Mouse (Mus musculus) spleen, adult 2 months (tissue): Measurements from ENCODE around the gene Manbal. TPM values are rescaled to one million over a fixed set of nuclear protein-coding genes. Genes with fewer than 3 reads are reported as not detected.

Experiments
- DNase-seq, 2 experiments: peaks; one replicate each; pipeline versions ENCODE4 v3.0.0 to v3.0.0-alpha.2; 2012 to 2021; ENCODE audit warnings: low spot score in 2 of 2, low read depth in 1 of 2
- H3K27ac ChIP-seq: fragments of 200-500 bp; 2 replicates; pipeline ENCODE4 v1.5.1; 2012; ENCODE audit warnings: low read length, inconsistent platforms; ENCODE audit not compliant: insufficient read depth
- H3K27me3 ChIP-seq: fragments of 200-500 bp; 2 replicates; pipeline ENCODE4 v1.6.1; 2012; ENCODE audit warnings: mild to moderate bottlenecking, moderate library complexity, low read length, inconsistent platforms; ENCODE audit not compliant: control insufficient read depth, insufficient read depth
- H3K36me3 ChIP-seq: fragments of 200-500 bp; 2 replicates; pipeline ENCODE4 v1.6.1; 2012; ENCODE audit warnings: mild to moderate bottlenecking, low read length, inconsistent platforms; ENCODE audit not compliant: control insufficient read depth, insufficient read depth
- H3K4me1 ChIP-seq: fragments of 200-500 bp; 2 replicates; pipeline ENCODE4 v1.6.1; 2011; ENCODE audit warnings: inconsistent platforms; ENCODE audit not compliant: control insufficient read depth, insufficient read depth, insufficient read length
- H3K4me3 ChIP-seq: fragments of 200-500 bp; 2 replicates; pipeline ENCODE4 v1.5.1; 2011; ENCODE audit warnings: mild to moderate bottlenecking, inconsistent platforms; ENCODE audit not compliant: insufficient read depth, insufficient read length; ENCODE audit errors: extremely low read depth
- CTCF ChIP-seq: fragments of 200-500 bp; IDR thresholded peaks from 2 replicates; pipeline ENCODE4 v1.5.1; 2011; ENCODE audit warnings: mild to moderate bottlenecking, inconsistent platforms; ENCODE audit not compliant: insufficient read depth, insufficient read length, insufficient replicate concordance; ENCODE audit errors: extremely low read depth
- POLR2A ChIP-seq: fragments of 200-500 bp; IDR thresholded peaks from 2 replicates; pipeline ENCODE4 v1.6.1; 2011; ENCODE audit warnings: low read depth, low read length, inconsistent platforms
- WGBS: fragments of 180-500 bp; shearing (Covaris S2); methylation state at CpG from one replicate; pipeline ENCODE4 v1.1.7; 2018; 5-methylcytosine and 5-hydroxymethylcytosine counted together
- polyA plus RNA-seq: library from polyadenylated mRNA; depleted of rRNA; stranded (reverse); fragments of >200 nt; gene quantifications from 2 replicates; pipeline ENCODE4 v1.2.3, GENCODE M21; 2012

Manbal gene
- polyA plus RNA-seq, 1 experiment, result 54.8 TPM

- no peak overlapping the region for H3K4me3 ChIP-seq
- TF ChIP-seq CTCF (no peak), POLR2A (no peak)
- 47% methylated on average over 9 of the region's 9 CpGs for WGBS
Observed at GRCm38 (mm10) chr2:157366762-157367161, 632 bp upstream of the Manbal start.

GRCm38 (mm10) chr2:157367991-157368390 lies 597 bp downstream of the Manbal start:
- no peak for TF ChIP-seq CTCF
- TF ChIP-seq POLR2A, result no peak
- Histone ChIP-seq H3K36me3 (peaks cover 1% of the 10 kb centered on the region; the same call in 1 of the 2 replicates), H3K4me1 (peaks cover 5% of the 10 kb centered on the region; the same call in 1 of the 2 replicates), H3K27me3 (no peaks in the 10 kb centered on the region), H3K27ac (peak overlapping the region; percentile 88), H3K4me3 (peak overlapping the region; percentile 81)
- no peak for DNase-seq
- WGBS, result 2% methylated on average over 13 of the region's 13 CpGs

More at GRCm38 (mm10) chr2:157366762-157367161, 632 bp upstream of the Manbal start:
- DNase-seq, result peak in 1 of 2 experiments; percentile 15
- H3K4me1 ChIP-seq, result peaks cover 5% of the 10 kb centered on the region; the same call in 1 of the 2 replicates
- no peaks in the 10 kb centered on the region for H3K36me3 ChIP-seq
- no peaks in the 10 kb centered on the region for H3K27me3 ChIP-seq
- H3K27ac ChIP-seq, result no peak overlapping the region

DNA sequence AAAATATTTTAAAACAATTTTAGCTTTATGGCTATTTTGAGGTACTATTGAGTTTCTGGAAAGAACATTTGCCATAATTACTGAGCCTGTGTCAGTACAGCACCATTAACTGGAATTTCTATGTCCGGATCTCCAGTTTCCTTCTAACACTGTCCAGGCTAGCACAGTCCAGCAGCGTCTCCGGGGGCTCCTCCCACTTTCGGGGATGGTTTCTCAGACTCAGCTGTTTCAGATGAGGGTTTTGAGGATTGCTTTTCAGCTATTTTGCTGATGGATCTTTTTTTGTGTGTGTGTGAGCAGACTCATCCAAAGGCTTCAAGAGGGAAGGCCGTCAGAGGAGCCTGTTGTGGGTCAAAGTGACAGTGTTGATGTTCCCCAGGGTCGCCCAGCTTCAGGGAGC lies 4.3 kb downstream of the Manbal start:
- TF ChIP-seq CTCF, result no peak
- TF ChIP-seq POLR2A, result no peak
- DNase-seq, result no peak
- Histone ChIP-seq H3K36me3 (peaks cover 6% of the 10 kb centered on the region), H3K27ac (no peak overlapping the region), H3K4me3 (no peak overlapping the region), H3K27me3 (no peaks in the 10 kb centered on the region), H3K4me1 (peaks cover 3% of the 10 kb centered on the region)
- 85% methylated on average over 6 of the region's 6 CpGs for WGBS

DNA sequence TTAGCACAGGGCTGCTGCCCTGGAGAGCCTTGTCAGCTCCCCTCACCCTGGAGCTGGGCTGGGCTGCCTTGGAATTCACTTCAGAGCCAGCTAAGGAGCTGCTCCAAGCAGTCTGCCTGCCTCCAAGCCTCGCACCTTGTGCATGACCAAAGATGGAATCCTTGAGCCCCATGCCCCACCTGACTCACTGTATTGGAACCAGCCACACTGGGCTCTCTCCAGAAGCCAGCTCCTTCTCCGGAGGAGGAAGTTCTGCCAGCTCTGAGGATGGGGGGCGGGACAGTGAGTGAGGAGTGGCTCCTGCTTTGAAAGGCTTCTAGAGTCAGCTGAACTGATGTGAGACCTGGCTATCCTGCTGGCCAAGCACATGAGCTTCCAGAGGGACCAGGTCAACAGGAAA lies 6.3 kb downstream of the Manbal start:
- Histone ChIP-seq H3K27me3 (no peaks in the 10 kb centered on the region), H3K27ac (no peak overlapping the region; the same call in 1 of the 2 replicates), H3K36me3 (peaks cover 6% of the 10 kb centered on the region), H3K4me1 (no peaks in the 10 kb centered on the region; the same call in 1 of the 2 replicates), H3K4me3 (no peak overlapping the region)
- no peak for DNase-seq
- WGBS, result 83% methylated on average over 3 of the region's 3 CpGs
- TF ChIP-seq POLR2A, result no peak
- TF ChIP-seq CTCF, result no peak

DNA sequence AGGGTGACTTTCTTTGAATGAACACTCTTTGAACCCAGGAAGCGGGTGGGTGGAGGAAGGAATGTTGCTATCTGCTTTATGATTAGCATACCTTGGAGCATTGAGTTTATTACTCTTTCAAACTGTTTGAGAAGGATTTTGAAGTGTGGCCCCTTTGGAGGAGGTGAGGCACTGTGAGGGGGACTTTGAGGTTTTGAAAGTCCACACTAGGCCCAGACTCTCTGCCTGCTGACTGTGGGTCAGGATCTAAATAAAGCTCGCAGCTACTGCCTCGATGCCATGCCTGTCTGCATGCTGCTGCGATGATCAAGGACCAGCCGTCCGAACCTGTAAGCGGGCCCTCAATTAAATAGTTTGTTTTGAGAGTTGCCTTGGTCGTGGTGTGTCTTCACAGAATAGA lies 7.7 kb downstream of the Manbal start:
- 89% methylated on average over 8 of the region's 8 CpGs for whole genome bisulfite sequencing
- no peak overlapping the region for H3K4me3 ChIP-seq
- no peaks in the 10 kb centered on the region; the same call in 1 of the 2 replicates for H3K4me1 ChIP-seq
- H3K36me3 ChIP-seq, result peaks cover 10% of the 10 kb centered on the region
- H3K27ac ChIP-seq, result no peak overlapping the region
- no peak for TF ChIP-seq CTCF
- TF ChIP-seq POLR2A, result no peak
- no peaks in the 10 kb centered on the region for H3K27me3 ChIP-seq
- no peak for DNase-seq

DNA sequence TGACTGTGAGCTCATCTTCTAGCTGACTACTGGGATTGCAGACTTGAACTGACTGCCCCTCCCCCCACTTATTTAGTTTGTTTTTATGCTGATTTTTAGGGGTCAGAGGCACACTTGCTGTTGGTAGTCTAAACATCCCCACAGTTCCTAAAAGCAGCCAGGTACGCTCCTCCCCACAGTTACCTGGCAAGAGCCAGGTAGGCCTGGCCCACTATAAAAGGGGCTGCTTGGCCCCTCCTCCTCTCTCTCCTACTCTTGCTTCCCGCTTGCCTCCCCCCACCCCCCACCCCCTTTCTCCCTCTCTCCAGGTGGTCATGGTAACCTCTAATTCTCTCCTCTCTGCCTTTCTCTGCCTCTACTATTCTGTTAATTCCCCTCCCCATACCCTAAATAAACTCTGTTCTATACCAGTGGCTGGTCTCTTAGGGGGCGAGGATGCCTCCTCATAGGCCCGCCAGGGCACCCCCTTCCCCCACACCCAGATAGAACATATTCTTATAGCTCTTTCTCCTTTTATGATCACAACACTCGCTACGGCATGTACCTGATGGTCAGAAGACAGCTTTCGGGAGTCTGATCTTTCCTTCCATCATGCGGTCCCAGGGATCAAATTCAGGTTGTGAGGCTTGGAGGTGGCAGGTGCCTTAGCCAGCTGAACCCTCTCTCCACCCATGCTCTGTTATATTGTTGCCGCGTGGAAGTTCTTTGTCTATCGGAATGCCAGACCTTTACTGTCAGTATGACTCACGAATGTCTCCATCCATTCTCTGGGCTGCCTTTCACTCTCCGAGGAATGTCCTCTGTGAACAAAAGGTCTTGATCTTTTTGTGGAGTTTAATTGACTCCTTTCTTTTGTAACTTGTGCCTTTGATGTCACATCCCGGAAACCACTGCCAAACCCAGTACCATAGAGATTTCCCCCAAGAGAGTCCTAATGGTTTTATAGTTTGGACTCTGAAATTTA lies 8.7 kb downstream of the Manbal start:
- Histone ChIP-seq H3K4me3 (no peak overlapping the region), H3K36me3 (peaks cover 10% of the 10 kb centered on the region), H3K27me3 (no peaks in the 10 kb centered on the region), H3K27ac (no peak overlapping the region; the same call in 1 of the 2 replicates), H3K4me1 (no peaks in the 10 kb centered on the region; the same call in 1 of the 2 replicates)
- 84% methylated on average over 14 of the region's 14 CpGs for WGBS
- TF ChIP-seq CTCF (no peak), POLR2A (no peak)
- DNase-seq, result no peak
